Mouse (Mus musculus): Measurements from ENCODE around the gene Col4a3.
A peak's percentile ranks its signal among the peaks of the same experiment; 100 is the strongest.

The Col4a3 gene

GRCm38 (mm10) chr1:82768269-82768668, 181.5 kb downstream of the Col4a3 start, which contains the start of gene Tm4sf20:
TSS of gene Tm4sf20 (minus strand) at chr1:82768461.
- DNase-seq (ENCODE audit: low read depth, low spot score) = no peak

DNA sequence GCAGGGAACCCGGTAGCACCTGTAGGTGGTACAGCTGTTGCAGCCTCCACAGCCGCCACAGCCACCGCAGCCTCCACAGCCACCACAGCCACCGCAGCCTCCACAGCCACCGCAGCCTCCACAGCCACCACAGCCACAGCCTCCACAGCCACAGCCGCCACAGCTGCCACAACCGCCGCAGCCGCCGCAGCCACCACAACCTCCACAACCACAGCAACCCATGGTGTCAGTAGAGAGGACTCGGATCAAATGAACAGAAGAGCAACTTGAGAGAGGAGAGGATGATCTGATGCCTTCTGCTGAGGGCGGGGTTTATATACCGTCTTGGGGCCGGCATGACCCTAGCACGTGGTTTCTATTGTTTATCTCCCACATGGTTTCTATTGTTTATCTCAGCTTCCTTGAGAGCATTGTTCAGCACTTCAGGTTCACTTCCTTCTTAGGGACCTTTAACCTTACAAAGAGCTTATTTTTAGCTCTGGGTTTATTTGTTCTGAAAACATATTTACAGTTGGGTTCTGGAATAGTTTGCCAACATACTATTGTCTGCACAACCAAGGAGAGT, 184.4 kb downstream of the Col4a3 start, which contains the start of gene Gm47791:
Gene Gm47791, minus strand, starts transcription at position 222 of the 565 bp plus-strand sequence.
- DNase-seq (ENCODE audit: low read depth, low spot score) = peak; percentile 59
